Mouse (Mus musculus) olfactory bulb, adult 2 months (tissue): Measurements from ENCODE around the gene Cbln4.

Source experiments
- CTCF ChIP-seq: fragments of 200-500 bp; IDR thresholded peaks from 2 replicates; pipeline ENCODE4 v1.5.1; 2012; ENCODE audit warnings: low read depth, mild to moderate bottlenecking, low read length, moderate library complexity; ENCODE audit not compliant: insufficient read depth
- POLR2A ChIP-seq: fragments of 200-500 bp; IDR thresholded peaks from 2 replicates; pipeline ENCODE4 v1.6.1; 2012; ENCODE audit warnings: mild to moderate bottlenecking, low read depth, low read length, moderate library complexity; ENCODE audit not compliant: insufficient read depth

- TF ChIP-seq CTCF (no peak), POLR2A (no peak)
These were observed 49.0 kb downstream of the Cbln4 start for GRCm38 (mm10) chr2:171994240-171994639.
